Comparison of ENCODE assay signal across 14 mouse cellular contexts in genomic region chr2:77497942-77498341, GRCm38 (mm10).
"Had no signal": no experiment of that assay in that cellular context is flagged by ENCODE, and none has a peak within 500 bp of the region (broad histone marks: within the 10 kb centered on the region; RNA-seq: fewer than 3 reads in every experiment).

No protein-coding gene starts in this region.

- H3K27ac ChIP-seq: kidney, embryonic 15.5 days; lung, embryonic 15.5 days had no signal

- DNase-seq: kidney, adult 11 months; kidney, adult 8-10 months; kidney, postnatal 10 days; kidney, postnatal 36 days; lung, adult 18-20 months; lung, postnatal 10 days; lung, postnatal 4 days; midbrain, embryonic 14.5 days; right cerebral cortex, postnatal 4 days; thymus, postnatal 25 days had no signal

- H3K9ac ChIP-seq: kidney, embryonic 15.5 days; lung, embryonic 15.5 days had no signal

- H3K4me3 ChIP-seq: kidney, embryonic 15.5 days; lung, embryonic 15.5 days had no signal

- H3K4me2 ChIP-seq: kidney, embryonic 15.5 days; lung, embryonic 15.5 days; midbrain, embryonic 11.5 days had no signal

- H3K9me3 ChIP-seq: kidney, embryonic 15.5 days; lung, embryonic 15.5 days had no signal

- H3K27me3 ChIP-seq: kidney, embryonic 15.5 days; lung, embryonic 15.5 days had no signal

- ATAC-seq: inflammation-experienced regulatory T-cells, adult 6 months had no signal

- H3K36me3 ChIP-seq: kidney, embryonic 15.5 days; lung, embryonic 15.5 days had no signal
